Mouse (Mus musculus) brain, embryonic 14.5 days (tissue): ENCODE measurements around the gene Ass1.

Experiments
- CTCF ChIP-seq: fragments of 200-500 bp; IDR thresholded peaks from 2 replicates; pipeline ENCODE4 v1.5.1; 2012; ENCODE audit warnings: inconsistent platforms, mild to moderate bottlenecking, moderate library complexity, borderline replicate concordance; ENCODE audit not compliant: insufficient read depth, insufficient read length; ENCODE audit errors: extremely low read depth
- POLR2A ChIP-seq: fragments of 200-500 bp; IDR thresholded peaks from 2 replicates; pipeline ENCODE4 v1.6.1; 2012; ENCODE audit warnings: mild to moderate bottlenecking, inconsistent platforms, borderline replicate concordance; ENCODE audit not compliant: poor library complexity, insufficient read depth, insufficient read length, severe bottlenecking; ENCODE audit errors: extremely low read depth

DNA sequence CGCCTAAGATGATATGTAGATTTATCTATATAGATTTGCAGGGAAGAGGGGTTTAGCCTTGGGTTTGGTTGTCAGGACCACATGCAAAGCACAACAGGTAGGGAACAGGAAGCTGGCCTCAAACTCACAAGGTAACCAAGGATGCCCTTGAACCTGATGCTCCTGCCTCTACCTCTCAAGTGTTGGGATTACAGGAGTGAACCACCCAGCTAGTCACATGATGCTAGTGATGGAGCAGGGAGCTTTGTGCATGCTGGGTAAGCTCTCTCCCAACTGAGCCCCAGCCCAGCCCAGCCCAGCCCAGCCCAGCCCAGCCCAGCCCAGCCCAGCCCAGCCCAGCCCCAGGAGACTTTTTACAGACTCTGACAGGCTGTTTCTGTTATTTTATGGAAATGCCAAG, 2.5 kb upstream of the Ass1 start:
- TF ChIP-seq CTCF, result no peak
- no peak for TF ChIP-seq POLR2A
